Mouse (Mus musculus): Measurements from ENCODE around the gene Irgc1.
"Not testable (repeated sequence)": the region's sequence is repeated elsewhere in the genome, so short reads cannot be mapped to it uniquely, and the experiment has no call there.

Irgc1 gene

GRCm38 (mm10) chr7:24430551-24431345, 21.3 kb downstream of the Irgc1 start:
- DNase-seq = no peak

GRCm38 (mm10) chr7:24429413-24430112, 22.5 kb downstream of the Irgc1 start:
- peak; percentile 95 for DNase-seq

DNA sequence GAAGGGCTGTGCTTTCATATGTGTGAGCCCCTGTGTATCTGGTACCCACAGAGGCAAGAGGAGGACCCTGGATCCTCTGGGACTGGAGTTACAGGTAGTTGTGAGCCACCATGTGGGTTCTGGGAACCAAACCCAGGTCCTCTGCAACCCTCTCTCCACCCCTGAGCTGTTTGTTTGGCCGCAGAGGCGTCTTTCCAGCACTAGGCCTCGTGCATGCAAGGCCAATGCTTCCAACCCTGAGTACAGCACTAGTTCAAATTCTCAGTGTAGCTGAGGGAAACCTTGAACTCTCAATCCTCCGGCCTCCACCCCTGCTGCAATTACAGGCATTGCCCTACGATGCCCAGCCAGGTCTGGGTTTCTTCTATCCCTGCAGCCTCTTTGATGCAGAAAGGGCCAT, 23.4 kb downstream of the Irgc1 start:
- no peak for DNase-seq

DNA sequence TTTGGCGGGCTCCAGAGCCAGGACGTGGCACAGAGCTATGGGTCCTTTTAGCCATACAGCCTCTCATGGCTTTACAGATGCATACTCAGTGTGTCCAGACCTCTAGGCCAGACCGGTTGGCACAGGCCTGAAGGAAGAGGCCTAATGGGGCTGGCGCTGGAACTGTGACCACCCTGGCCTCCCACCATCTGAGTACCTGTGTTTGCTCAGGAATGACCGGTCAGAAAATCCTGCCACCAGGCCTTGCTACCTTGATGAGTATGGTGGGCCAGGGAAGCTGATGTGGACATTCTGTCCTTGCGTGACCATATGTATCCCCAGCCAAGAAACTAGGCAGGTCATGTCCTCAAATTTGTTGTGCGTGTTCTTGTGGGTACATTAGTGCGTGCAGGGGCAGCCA, 24.9 kb downstream of the Irgc1 start:
- DNase-seq = no peak

DNA sequence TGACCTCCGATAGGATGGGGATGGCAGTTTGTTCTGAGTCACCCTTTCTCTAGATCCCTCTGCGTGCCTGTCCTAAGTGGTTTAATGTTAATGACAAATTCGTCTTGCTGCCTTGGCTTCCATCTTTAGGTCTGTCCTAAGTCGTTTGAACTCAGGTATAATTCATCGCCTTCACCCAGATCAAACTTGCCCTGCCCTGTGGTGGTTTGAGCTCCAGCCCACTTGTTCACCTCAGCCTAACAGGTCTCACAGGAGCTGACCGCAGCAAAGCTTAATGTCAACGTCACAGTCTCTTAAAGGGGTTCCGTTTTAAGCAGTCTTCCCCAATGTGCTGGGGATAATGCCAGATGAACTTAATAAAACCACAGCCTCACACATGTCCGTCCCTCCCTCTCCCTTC, 26.2 kb downstream of the Irgc1 start:
- no peak for DNase-seq

DNA sequence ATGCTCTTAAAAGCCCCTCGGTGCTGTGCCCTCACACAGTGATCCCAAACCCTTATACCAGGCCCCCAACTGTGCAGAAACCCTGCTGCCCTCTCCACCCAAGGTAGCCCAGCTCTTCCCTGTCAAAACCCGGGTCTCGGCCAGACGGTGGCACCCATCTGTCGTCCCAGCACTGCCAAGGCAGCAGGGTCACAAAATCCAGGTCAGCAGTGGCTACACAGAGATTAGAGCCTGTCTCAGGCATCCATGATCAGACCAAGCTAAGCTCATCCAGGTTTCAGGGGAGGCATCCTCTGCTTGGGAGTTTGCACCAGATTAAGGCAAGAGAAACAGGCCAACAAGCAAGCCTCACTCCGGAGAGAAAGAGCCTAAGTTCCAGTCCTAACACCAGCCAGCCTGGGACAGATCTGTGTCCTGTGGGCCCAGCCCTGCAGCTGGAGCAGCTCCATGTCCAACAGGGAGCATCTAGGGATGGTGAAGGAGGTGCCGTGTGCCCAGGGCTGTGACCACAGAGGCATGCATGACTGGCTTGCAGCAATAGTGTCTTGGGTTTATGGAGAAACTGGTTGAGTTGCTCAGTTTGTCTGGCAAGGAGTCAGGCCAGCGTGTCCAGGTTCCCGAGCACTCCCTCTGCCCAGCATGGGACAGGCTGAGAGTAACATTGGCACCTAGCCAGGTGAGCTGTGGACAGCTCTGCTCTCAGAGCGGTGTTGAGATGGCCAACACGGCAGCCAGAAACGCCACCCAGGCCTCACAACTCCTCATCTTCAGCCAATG, 28.0 kb downstream of the Irgc1 start:
- peak; percentile 94 for DNase-seq

DNA sequence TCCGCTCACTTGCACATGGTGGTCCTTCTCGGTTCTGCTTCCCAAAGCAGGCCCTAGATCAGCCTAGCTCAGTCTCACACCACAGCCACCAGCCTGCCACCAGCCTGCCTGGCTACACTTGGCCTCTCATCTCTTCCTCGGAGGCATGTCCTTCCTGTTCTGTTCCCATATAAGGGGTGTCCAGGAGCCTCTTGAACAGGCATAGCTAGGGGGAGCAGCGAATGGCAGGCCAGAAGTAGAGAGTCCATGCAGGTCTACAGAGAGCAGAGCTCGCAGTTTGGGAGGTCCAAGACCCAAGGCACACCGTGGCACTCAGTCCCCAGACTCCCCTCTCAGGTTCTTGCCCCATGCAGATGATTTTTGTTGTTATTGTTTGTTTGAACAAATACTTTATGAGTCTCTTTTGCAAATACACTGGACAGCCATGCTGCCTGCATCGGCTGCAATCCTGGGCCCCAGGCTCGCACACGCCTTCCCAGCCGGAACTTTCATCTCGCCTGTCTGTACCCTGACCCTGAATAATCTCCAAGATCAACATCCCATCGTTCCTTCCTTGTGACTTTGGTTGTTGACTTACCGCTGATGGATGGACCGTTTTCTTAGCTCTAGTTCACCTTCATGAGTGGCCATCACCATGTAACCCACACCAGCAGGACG, 28.9 kb downstream of the Irgc1 start:
- DNase-seq = no peak

GRCm38 (mm10) chr7:24422251-24422650, 29.8 kb downstream of the Irgc1 start:
- DNase-seq = no peak

- no peak for DNase-seq
These were observed 30.4 kb downstream of the Irgc1 start for GRCm38 (mm10) chr7:24421648-24422047.

DNA sequence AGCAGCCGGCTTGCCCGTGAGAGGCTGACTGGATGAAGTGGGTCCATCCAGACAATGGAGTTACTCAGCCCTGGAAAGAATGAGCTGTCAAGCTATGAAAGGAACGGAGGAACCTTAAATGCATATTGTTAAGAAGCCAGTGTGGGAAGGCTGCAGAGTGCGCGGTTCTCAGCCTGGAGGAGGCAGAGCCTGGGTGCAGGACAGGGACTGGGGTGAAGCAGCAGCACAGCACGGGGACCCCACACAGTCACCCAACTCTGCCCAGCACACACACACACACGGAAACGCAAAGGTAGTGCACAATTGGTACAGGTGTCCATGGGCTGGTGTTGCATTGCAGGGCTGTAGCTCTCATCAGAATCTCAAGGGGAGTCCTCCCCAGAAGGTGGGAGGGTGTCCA, 32.5 kb downstream of the Irgc1 start:
- DNase-seq = no peak

DNA sequence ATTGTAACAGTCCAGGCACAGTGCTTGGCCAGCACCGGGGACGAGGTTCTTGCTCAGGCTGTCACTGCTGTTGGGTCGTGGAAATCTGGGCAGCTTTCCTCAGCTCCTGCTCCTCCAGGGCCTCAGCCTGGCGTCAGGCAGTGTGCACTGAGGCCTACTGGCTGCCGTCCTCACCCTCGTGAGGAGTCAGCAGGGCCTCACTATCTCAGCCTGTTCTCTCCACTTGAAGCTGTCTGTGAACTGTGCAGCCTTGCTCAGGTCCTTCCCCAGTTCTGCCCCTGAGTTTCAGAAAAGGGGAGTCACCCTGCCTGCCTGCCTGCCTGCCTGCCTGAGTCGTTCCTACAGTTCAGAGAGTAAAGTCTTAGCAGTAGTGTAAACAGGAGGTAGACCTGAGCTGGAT, 36.8 kb downstream of the Irgc1 start:
- DNase-seq = peak; percentile 91

DNA sequence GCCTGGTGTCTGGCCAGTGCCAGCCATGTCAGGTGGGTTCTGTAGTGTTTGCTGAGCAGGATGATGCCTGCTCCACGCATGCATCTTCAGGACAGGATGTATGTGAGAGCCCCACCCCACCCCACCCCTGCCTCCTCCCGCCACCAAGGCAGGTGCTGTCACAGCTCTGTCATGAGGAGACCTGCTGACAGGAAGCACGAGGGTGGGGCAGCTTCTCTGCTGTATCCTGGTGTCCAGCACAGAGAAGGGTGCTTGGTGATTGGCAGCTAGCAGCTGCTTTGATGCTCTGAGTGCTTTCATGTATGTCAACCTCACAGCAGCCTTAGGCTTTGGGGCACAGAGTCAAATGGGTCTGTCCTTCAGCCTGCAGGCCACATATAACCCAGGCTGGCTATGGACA, 38.5 kb downstream of the Irgc1 start:
- DNase-seq = peak; percentile 91

GRCm38 (mm10) chr7:24410831-24411230, 41.3 kb downstream of the Irgc1 start:
- no peak for DNase-seq

GRCm38 (mm10) chr7:24410123-24410522, 42.0 kb downstream of the Irgc1 start:
- DNase-seq = no peak

DNA sequence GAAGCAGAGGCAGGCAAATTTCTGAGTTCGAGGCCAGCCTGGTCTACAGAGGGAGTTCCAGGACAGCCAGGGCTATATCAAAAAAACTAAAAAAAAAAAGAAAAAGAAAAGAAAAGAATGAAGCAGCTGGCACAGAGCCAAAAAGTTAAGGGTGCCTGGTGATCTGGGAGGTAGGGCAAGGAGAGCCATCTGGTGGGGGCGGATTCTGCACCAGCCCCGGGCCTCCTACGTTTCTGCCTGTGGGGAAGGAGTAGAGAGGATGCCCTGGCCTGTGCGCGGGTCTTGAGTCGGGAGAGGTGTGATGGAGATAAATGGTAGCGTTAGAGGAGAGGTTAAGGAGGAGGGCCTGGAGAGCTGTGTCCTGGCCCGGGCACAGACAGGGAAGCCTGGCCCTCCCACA, 43.9 kb downstream of the Irgc1 start:
- no peak for DNase-seq

DNA sequence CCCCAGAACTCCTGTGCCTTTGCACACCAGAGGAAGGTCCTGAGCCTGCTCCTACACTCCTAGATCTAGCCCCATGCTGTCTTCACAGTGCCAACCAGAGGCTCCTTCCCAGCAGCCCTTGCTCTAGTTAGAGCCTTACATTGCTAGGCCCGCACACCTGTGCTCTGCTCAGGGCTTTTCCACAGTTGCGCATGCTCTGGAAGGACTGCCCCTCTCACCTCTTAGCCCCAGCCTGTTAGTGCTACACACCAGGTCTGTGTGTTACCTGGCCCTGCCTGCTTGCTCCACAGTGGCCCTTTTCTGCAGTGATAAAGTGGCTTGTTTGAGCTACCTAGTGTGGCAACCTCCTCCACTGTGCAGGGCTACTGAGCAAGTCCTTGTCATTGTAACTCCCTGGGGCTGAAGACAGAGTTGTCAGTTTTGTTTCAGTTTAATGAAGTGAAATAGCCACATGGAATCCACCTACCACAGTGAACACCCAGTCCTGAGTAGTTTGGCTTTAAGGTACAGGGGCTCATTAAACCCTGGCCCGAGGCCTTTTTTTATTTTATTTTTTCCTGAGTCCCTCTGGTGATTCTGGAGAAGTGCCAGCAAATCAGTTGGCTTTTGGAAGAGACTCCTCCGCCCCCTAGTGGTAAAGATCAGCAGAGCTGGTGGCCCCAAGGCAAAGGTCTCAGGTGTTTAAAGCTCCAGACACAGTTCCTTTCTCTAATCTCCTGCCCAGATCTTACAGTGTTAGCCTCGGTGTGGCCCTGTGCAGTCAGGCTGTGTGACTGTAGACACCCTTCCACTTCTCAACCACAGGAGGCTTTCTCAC, 45.4 kb downstream of the Irgc1 start:
- DNase-seq = peak; percentile 94

- DNase-seq = no peak
These were observed 46.4 kb downstream of the Irgc1 start for GRCm38 (mm10) chr7:24405649-24406048.

DNA sequence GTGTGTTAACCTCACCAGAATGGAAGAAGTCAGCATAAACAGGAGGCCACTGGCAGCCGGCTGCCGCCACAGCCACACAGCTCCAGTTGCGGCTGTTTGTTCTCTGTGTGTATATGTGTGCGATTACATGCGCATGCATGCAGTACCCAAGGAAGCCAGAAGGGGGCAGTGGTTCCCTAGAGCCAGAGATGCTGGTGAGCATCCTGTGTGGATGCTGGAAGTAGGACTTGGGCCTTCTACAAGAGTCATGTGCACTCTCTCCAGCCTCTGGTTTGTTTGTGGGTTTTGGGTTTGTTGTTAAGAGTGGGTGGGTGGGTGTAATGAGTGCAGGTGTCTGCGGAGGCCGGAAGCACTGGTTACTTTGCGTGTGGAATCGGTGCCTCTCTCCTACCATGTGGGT, 49.2 kb downstream of the Irgc1 start:
- DNase-seq = no peak

DNA sequence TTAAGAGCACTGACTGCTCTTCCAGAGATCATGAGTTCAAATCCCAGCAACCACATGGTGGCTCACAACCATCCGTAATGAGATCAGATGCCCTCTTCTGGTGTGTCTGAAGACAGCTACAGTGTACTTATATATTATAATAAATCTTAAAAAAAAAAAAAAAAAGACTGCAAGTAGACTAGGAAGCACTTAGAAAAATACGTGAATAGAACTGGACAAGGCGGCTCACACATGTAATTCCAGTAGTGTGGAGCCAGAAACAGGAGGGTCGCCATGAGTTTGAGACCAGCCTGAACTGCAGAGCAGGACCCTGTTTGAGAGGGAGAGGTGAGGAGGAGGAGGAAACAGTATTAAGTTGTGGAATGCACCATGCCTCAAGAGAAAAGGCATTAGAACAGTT, 51.6 kb downstream of the Irgc1 start:
- not testable (repeated sequence) for DNase-seq

DNA sequence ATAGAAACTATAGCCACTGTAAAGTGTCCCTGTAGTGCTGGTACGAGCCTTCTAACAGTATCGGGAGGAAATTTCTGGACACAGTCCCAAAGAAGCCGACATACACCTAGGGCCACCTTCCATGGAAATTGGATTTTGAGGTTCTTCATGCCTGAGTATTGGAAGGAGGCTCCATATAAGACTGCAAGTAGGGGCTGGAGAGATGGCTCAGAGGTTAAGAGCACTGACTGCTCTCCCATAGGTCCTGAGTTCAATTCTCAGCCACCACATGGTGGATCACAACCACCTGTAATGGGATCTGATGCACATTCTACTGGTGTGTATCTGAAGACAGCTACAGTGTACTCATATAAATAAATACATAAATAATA, 52.0 kb downstream of the Irgc1 start:
- no peak for DNase-seq

GRCm38 (mm10) chr7:24399256-24400081, 52.6 kb downstream of the Irgc1 start, which contains the start of gene Smg9:
TSS of gene Smg9 (plus strand) at chr7:24399619.
- DNase-seq = peak; percentile 100
